In genomic region chr14:119544596-119544995, GRCm38 (mm10) we compare ENCODE assay signal across 13 mouse cellular contexts.
"Had no signal": no experiment of that assay in that cellular context is flagged by ENCODE, and none has a peak within 500 bp of the region (broad histone marks: within the 10 kb centered on the region; RNA-seq: fewer than 3 reads in every experiment).

No protein-coding gene starts in this region.

- H3K4me3 ChIP-seq: layer of hippocampus, adult 2 months; limb, embryonic 10.5 days; liver, embryonic 15.5 days; neural tube, embryonic 12.5 days had no signal

- H3K27ac ChIP-seq: layer of hippocampus, adult 2 months; limb, embryonic 10.5 days; liver, embryonic 15.5 days; neural tube, embryonic 12.5 days; stomach, postnatal 0 days had no signal

- H3K9ac ChIP-seq: liver, embryonic 15.5 days; neural tube, embryonic 12.5 days had no signal

- ATAC-seq: lung, postnatal 0 days had no signal

- H3K4me2 ChIP-seq: liver, embryonic 11.5 days; liver, embryonic 15.5 days; neural tube, embryonic 12.5 days had no signal

- H3K9me3 ChIP-seq: limb, embryonic 10.5 days; liver, embryonic 15.5 days; neural tube, embryonic 12.5 days had no signal

- H3K27me3 ChIP-seq: liver, embryonic 15.5 days; neural tube, embryonic 12.5 days had no signal

- H3K36me3 ChIP-seq: limb, embryonic 10.5 days; liver, embryonic 15.5 days; neural tube, embryonic 12.5 days had no signal

- DNase-seq: kidney, postnatal 10 days; kidney, postnatal 4 days; lung, adult 2 months; lung, postnatal 36 days; midbrain, embryonic 14.5 days; thymus, postnatal 4 days had no signal

- H3K4me1 ChIP-seq: limb, embryonic 10.5 days; liver, embryonic 15.5 days; neural tube, embryonic 12.5 days had no signal
